Mouse (Mus musculus): ENCODE measurements around the gene Gpc3. TPM values are rescaled to one million over a fixed set of nuclear protein-coding genes. Genes with fewer than 3 reads are reported as not detected.

Gene Gpc3
- total and polyA plus RNA-seq, 3 experiments: 11.9 to 14.8 (median 13.2) TPM

GRCm38 (mm10) chrX:52603143-52603542 is 10.6 kb downstream of the Gpc3 start:
- no peak overlapping the region for H3K4me3 ChIP-seq
- no peak overlapping the region for H3K9ac ChIP-seq (ENCODE audit: low read depth, low read length)
- H3K27ac ChIP-seq: no peak overlapping the region
- 69% methylated on average over 4 of the region's 4 CpGs for WGBS
- H3K36me3 ChIP-seq (ENCODE audit: control insufficient read depth, insufficient read depth, low read length): no peaks in the 10 kb centered on the region
- no peaks in the 10 kb centered on the region for H3K4me1 ChIP-seq (ENCODE audit: control insufficient read depth, insufficient read depth, low read length)
- no peaks in the 10 kb centered on the region for H3K79me2 ChIP-seq (replicated peaks; ENCODE audit: control insufficient read depth, insufficient read depth, low read length)
- TF ChIP-seq POLR2A (IDR thresholded peaks at IDR 0.05; ENCODE audit: insufficient read depth, low read depth, low read length): no peak
- TF ChIP-seq CTCF (IDR thresholded peaks at IDR 0.05): 0 out of 2 replicates have a peak, but pooled peaks have one; percentile 5
- no peak for DNase-seq
- intact Hi-C loops (cut with DNase I): no loop called here
- H3K27me3 ChIP-seq (ENCODE audit: control insufficient read depth, insufficient read depth, low read length): no peaks in the 10 kb centered on the region

- H3K9ac ChIP-seq (ENCODE audit: low read depth, low read length): no peak overlapping the region
- TF ChIP-seq EP300 (IDR thresholded peaks at IDR 0.05; ENCODE audit: insufficient read depth, low read depth, low read length) (no peak), CTCF (IDR thresholded peaks at IDR 0.05) (no peak), POLR2A (IDR thresholded peaks at IDR 0.05; ENCODE audit: insufficient read depth, low read depth, low read length) (no peak)
- H3K4me3 ChIP-seq: no peak overlapping the region
- H3K36me3 ChIP-seq (ENCODE audit: control insufficient read depth, insufficient read depth, low read length): no peaks in the 10 kb centered on the region
- intact Hi-C loops (cut with DNase I): no loop called here
- H3K79me2 ChIP-seq (replicated peaks; ENCODE audit: control insufficient read depth, insufficient read depth, low read length): no peaks in the 10 kb centered on the region
- H3K27ac ChIP-seq: no peak overlapping the region
- no peaks in the 10 kb centered on the region for H3K4me1 ChIP-seq (ENCODE audit: control insufficient read depth, insufficient read depth, low read length)
- no peaks in the 10 kb centered on the region for H3K27me3 ChIP-seq (ENCODE audit: control insufficient read depth, insufficient read depth, low read length)
- 57% methylated on average over 1 of the region's 1 CpGs for WGBS
- no peak for DNase-seq
Observed at GRCm38 (mm10) chrX:52599246-52599645, 14.5 kb downstream of the Gpc3 start.

- TF ChIP-seq EP300 (IDR thresholded peaks at IDR 0.05; ENCODE audit: insufficient read depth, low read depth, low read length): no peak
- TF ChIP-seq CTCF (IDR thresholded peaks at IDR 0.05): peak; percentile 43
- no peaks in the 10 kb centered on the region for H3K27me3 ChIP-seq (ENCODE audit: control insufficient read depth, insufficient read depth, low read length)
- intact Hi-C loops (cut with DNase I): no loop called here
- H3K4me3 ChIP-seq: no peak overlapping the region
- no peak for DNase-seq
- H3K79me2 ChIP-seq (replicated peaks; ENCODE audit: control insufficient read depth, insufficient read depth, low read length): no peaks in the 10 kb centered on the region
- no peak overlapping the region for H3K9ac ChIP-seq (ENCODE audit: low read depth, low read length)
- no peaks in the 10 kb centered on the region for H3K4me1 ChIP-seq (ENCODE audit: control insufficient read depth, insufficient read depth, low read length)
- H3K36me3 ChIP-seq (ENCODE audit: control insufficient read depth, insufficient read depth, low read length): no peaks in the 10 kb centered on the region
- H3K27ac ChIP-seq: no peak overlapping the region
Observed at GRCm38 (mm10) chrX:52587671-52588070, 26.1 kb downstream of the Gpc3 start.

GRCm38 (mm10) chrX:52559995-52560394 is 53.8 kb downstream of the Gpc3 start:
- no peak overlapping the region for H3K9ac ChIP-seq (ENCODE audit: low read depth, low read length)
- H3K4me1 ChIP-seq (ENCODE audit: control insufficient read depth, insufficient read depth, low read length): no peaks in the 10 kb centered on the region
- no peak overlapping the region for H3K4me3 ChIP-seq
- no peak overlapping the region for H3K27ac ChIP-seq
- WGBS: 83% methylated on average over 4 of the region's 4 CpGs
- H3K79me2 ChIP-seq (replicated peaks; ENCODE audit: control insufficient read depth, insufficient read depth, low read length): no peaks in the 10 kb centered on the region
- no peaks in the 10 kb centered on the region for H3K36me3 ChIP-seq (ENCODE audit: control insufficient read depth, insufficient read depth, low read length)
- DNase-seq: no peak
- TF ChIP-seq CTCF (IDR thresholded peaks at IDR 0.05): no peak
- TF ChIP-seq POLR2A (IDR thresholded peaks at IDR 0.05; ENCODE audit: insufficient read depth, low read depth, low read length): no peak
- TF ChIP-seq EP300 (IDR thresholded peaks at IDR 0.05; ENCODE audit: insufficient read depth, low read depth, low read length): no peak
- no peaks in the 10 kb centered on the region for H3K27me3 ChIP-seq (ENCODE audit: control insufficient read depth, insufficient read depth, low read length)
- intact Hi-C loops (cut with DNase I): no loop called here

- Histone ChIP-seq H3K79me2 (replicated peaks; ENCODE audit: control insufficient read depth, insufficient read depth, low read length) (no peaks in the 10 kb centered on the region), H3K9ac (ENCODE audit: low read depth, low read length) (no peak overlapping the region), H3K27me3 (ENCODE audit: control insufficient read depth, insufficient read depth, low read length) (no peaks in the 10 kb centered on the region), H3K4me1 (ENCODE audit: control insufficient read depth, insufficient read depth, low read length) (no peaks in the 10 kb centered on the region), H3K27ac (no peak overlapping the region), H3K4me3 (no peak overlapping the region), H3K36me3 (ENCODE audit: control insufficient read depth, insufficient read depth, low read length) (no peaks in the 10 kb centered on the region)
- intact Hi-C loops (cut with DNase I): no loop called here
- no peak for TF ChIP-seq CTCF (IDR thresholded peaks at IDR 0.05)
- no peak for TF ChIP-seq POLR2A (IDR thresholded peaks at IDR 0.05; ENCODE audit: insufficient read depth, low read depth, low read length)
- TF ChIP-seq EP300 (IDR thresholded peaks at IDR 0.05; ENCODE audit: insufficient read depth, low read depth, low read length): no peak
- 86% methylated on average over 5 of the region's 5 CpGs for WGBS
- DNase-seq: no peak
Observed at GRCm38 (mm10) chrX:52558526-52558925, 55.2 kb downstream of the Gpc3 start.

- intact Hi-C loops (cut with DNase I): no loop called here
- no peaks in the 10 kb centered on the region for H3K79me2 ChIP-seq (replicated peaks; ENCODE audit: control insufficient read depth, insufficient read depth, low read length)
- 79% methylated on average over 6 of the region's 6 CpGs for WGBS
- no peak overlapping the region for H3K9ac ChIP-seq (ENCODE audit: low read depth, low read length)
- no peak overlapping the region for H3K27ac ChIP-seq
- no peaks in the 10 kb centered on the region for H3K4me1 ChIP-seq (ENCODE audit: control insufficient read depth, insufficient read depth, low read length)
- no peak for TF ChIP-seq CTCF (IDR thresholded peaks at IDR 0.05)
- TF ChIP-seq EP300 (IDR thresholded peaks at IDR 0.05; ENCODE audit: insufficient read depth, low read depth, low read length): no peak
- TF ChIP-seq POLR2A (IDR thresholded peaks at IDR 0.05; ENCODE audit: insufficient read depth, low read depth, low read length): no peak
- no peak overlapping the region for H3K4me3 ChIP-seq
- H3K36me3 ChIP-seq (ENCODE audit: control insufficient read depth, insufficient read depth, low read length): no peaks in the 10 kb centered on the region
- no peaks in the 10 kb centered on the region for H3K27me3 ChIP-seq (ENCODE audit: control insufficient read depth, insufficient read depth, low read length)
- DNase-seq: peak in 1 of 2 experiments; percentile 2
Observed at GRCm38 (mm10) chrX:52557489-52557888, 56.3 kb downstream of the Gpc3 start.
